Mouse (Mus musculus): ENCODE results near the gene Zdhhc14. TPM values are rescaled to one million over a fixed set of nuclear protein-coding genes. Genes with fewer than 3 reads are reported as not detected.

The Zdhhc14 gene
- polyA plus RNA-seq, 1 experiment: 0.86 TPM

DNA sequence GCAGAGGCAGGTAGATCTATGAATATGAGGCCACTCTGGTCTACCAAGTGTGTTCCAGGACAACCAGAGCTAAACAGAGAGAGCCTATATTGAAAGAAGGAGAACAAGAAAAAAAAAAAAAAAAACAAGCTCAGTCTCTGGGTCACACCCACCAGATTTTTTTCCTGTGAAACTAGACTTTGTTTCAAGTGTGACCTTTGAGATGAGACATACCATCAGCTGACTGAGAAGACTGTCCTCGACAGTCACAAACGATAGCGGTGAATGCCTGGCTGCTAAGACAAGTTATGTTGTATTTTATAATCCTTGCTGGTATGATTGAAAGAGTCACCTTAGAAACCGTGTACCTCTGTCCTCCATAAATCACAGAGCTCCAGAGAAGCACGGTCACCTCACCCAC is 303.0 kb downstream of the Zdhhc14 start:
- TF ChIP-seq POLR2A (IDR thresholded peaks at IDR 0.05; ENCODE audit: insufficient read length, low read depth): no peak
- TF ChIP-seq USF1 (IDR thresholded peaks at IDR 0.05; ENCODE audit: low read depth): no peak
- TF ChIP-seq POLR2AphosphoS2 (IDR thresholded peaks at IDR 0.05; ENCODE audit: insufficient read length, low read depth): no peak
- no peaks in the 10 kb centered on the region for H3K27me3 ChIP-seq (ENCODE audit: control insufficient read depth, insufficient read depth, insufficient read length)
- no peak overlapping the region for H3K4me3 ChIP-seq
- no peak overlapping the region for H3ac ChIP-seq (ENCODE audit: control insufficient read depth, insufficient read length)
- H3K79me2 ChIP-seq (ENCODE audit: control insufficient read depth, insufficient read depth): no peaks in the 10 kb centered on the region
- no peak overlapping the region for H3K4me2 ChIP-seq (ENCODE audit: low read depth)
- H3K36me3 ChIP-seq (ENCODE audit: control insufficient read depth, insufficient read depth): no peaks in the 10 kb centered on the region

DNA sequence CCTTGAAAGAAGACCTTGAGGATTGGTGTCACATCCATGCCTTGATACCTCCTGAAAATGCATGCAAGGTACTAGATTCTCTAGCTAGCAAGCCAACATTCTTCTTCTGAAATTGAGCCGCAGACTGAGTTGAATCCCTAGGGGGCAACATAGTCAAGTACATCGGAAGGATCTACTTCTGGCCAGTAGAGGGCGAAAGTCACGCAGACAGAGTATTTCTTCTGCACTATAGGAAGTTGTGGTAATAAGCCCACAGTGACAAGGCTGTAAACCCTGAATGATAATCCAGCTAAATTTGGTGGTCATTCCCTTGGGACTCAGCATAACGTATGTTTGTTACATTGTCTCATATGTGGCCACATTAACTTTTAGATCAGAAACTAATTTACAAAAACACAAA is 303.5 kb downstream of the Zdhhc14 start:
- Histone ChIP-seq H3K27me3 (ENCODE audit: control insufficient read depth, insufficient read depth, insufficient read length) (no peaks in the 10 kb centered on the region), H3K4me3 (no peak overlapping the region), H3K79me2 (ENCODE audit: control insufficient read depth, insufficient read depth) (no peaks in the 10 kb centered on the region), H3K36me3 (ENCODE audit: control insufficient read depth, insufficient read depth) (no peaks in the 10 kb centered on the region), H3ac (ENCODE audit: control insufficient read depth, insufficient read length) (no peak overlapping the region), H3K4me2 (ENCODE audit: low read depth) (no peak overlapping the region)
- no peak for TF ChIP-seq POLR2A (IDR thresholded peaks at IDR 0.05; ENCODE audit: insufficient read length, low read depth)
- no peak for TF ChIP-seq MYOG (IDR thresholded peaks at IDR 0.05; ENCODE audit: control insufficient read depth in 1 of 3, insufficient read depth in 1 of 3, insufficient read length in 2 of 3, low read depth in 2 of 3)
- no peak for TF ChIP-seq REST (IDR thresholded peaks at IDR 0.05; ENCODE audit: insufficient read depth, insufficient read length)
- TF ChIP-seq CEBPB (IDR thresholded peaks at IDR 0.05; ENCODE audit: insufficient read depth, poor library complexity, severe bottlenecking): no peak

DNA sequence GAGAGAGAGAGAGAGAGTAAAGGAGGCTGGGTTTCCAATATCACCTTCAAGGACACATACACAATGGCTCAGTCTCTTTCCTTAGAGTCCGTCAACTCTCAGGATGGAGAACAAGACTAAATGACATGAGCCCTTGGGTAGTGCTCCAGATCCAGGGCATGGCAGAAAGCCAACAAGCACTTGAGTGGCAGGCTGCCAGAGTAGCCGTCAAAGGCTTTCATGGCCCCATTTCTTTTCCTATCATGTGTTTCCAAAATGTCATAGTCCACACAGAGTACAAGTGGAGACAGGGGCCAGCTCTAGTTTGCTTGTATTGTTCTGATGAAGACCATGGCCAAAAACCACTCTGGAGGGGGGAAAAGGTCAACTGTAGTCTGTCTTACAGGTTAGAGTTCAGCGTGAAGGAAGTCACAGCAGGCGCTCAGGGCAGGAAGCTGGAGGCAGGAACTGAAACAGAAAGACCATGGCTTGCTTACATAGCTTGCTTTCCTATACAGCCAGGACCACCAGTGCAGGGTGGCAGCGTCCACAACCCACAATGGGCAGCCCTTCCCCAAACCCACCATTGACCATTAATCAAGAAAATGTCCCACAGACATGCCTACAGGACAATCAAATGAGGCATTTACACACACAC is 304.9 kb downstream of the Zdhhc14 start:
- Histone ChIP-seq H3K36me3 (ENCODE audit: control insufficient read depth, insufficient read depth) (no peaks in the 10 kb centered on the region), H3K27me3 (ENCODE audit: control insufficient read depth, insufficient read depth, insufficient read length) (no peaks in the 10 kb centered on the region), H3ac (ENCODE audit: control insufficient read depth, insufficient read length) (no peak overlapping the region), H3K79me2 (ENCODE audit: control insufficient read depth, insufficient read depth) (no peaks in the 10 kb centered on the region), H3K4me3 (no peak overlapping the region), H3K4me2 (ENCODE audit: low read depth) (no peak overlapping the region)
- TF ChIP-seq MYOD1 (IDR thresholded peaks at IDR 0.05; ENCODE audit: control insufficient read depth in 1 of 3, insufficient read length in 2 of 3, low read depth in 2 of 3) (no peak), MAX (IDR thresholded peaks at IDR 0.05; ENCODE audit: low read depth) (no peak), TCF12 (IDR thresholded peaks at IDR 0.05; ENCODE audit: insufficient read depth, poor library complexity, severe bottlenecking) (no peak), USF1 (IDR thresholded peaks at IDR 0.05; ENCODE audit: low read depth) (no peak), SRF (IDR thresholded peaks at IDR 0.05; ENCODE audit: control insufficient read depth, insufficient read length, low read depth) (no peak), E2F4 (IDR thresholded peaks at IDR 0.05; ENCODE audit: insufficient read depth) (no peak), POLR2A (IDR thresholded peaks at IDR 0.05; ENCODE audit: insufficient read length, low read depth) (no peak), CEBPB (IDR thresholded peaks at IDR 0.05; ENCODE audit: insufficient read depth, poor library complexity, severe bottlenecking) (no peak), POLR2AphosphoS2 (IDR thresholded peaks at IDR 0.05; ENCODE audit: insufficient read length, low read depth) (no peak), MYOG (IDR thresholded peaks at IDR 0.05; ENCODE audit: control insufficient read depth in 1 of 3, insufficient read depth in 1 of 3, insufficient read length in 2 of 3, low read depth in 2 of 3) (no peak), TCF3 (IDR thresholded peaks at IDR 0.05; ENCODE audit: insufficient read length, low read depth) (no peak), REST (IDR thresholded peaks at IDR 0.05; ENCODE audit: insufficient read depth, insufficient read length) (no peak)

DNA sequence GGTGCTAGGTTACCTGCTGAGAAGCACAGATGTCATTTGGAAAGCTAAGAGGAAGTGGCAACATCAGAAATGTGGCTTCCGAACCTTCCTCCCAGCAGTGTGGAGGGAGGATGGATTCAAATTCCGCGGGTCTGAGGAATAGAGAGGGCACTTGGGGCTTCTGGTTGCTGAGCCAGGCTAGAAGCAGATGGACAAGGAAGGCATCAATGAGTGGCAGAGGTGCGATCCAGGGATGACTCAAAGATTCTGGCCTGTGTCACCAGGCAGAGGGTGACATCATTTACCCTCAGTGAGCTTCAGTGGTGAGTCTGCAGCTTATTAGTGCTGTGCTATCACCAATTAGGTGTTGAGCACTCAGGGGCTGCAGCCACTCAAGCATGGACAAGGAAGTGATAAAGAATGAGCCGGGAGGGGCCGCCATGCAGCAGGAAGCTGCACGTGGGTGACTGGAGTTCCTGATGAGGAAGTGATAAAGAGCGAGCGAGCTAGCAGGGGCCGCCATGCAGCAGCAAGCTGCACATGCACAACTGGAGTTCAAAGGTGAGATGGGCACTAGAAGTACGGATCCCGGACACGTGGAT is 306.0 kb downstream of the Zdhhc14 start:
- Histone ChIP-seq H3K27me3 (ENCODE audit: control insufficient read depth, insufficient read depth, insufficient read length) (no peaks in the 10 kb centered on the region), H3ac (ENCODE audit: control insufficient read depth, insufficient read length) (no peak overlapping the region), H3K4me2 (ENCODE audit: low read depth) (peak overlapping the region; percentile 96), H3K79me2 (ENCODE audit: control insufficient read depth, insufficient read depth) (no peaks in the 10 kb centered on the region), H3K36me3 (ENCODE audit: control insufficient read depth, insufficient read depth) (no peaks in the 10 kb centered on the region), H3K4me3 (no peak overlapping the region)
- no peak for TF ChIP-seq POLR2A (IDR thresholded peaks at IDR 0.05; ENCODE audit: insufficient read length, low read depth)
- no peak for TF ChIP-seq TCF3 (IDR thresholded peaks at IDR 0.05; ENCODE audit: insufficient read length, low read depth)
- no peak for TF ChIP-seq REST (IDR thresholded peaks at IDR 0.05; ENCODE audit: insufficient read depth, insufficient read length)
- TF ChIP-seq SRF (IDR thresholded peaks at IDR 0.05; ENCODE audit: control insufficient read depth, insufficient read length, low read depth): no peak
- TF ChIP-seq MYOG (IDR thresholded peaks at IDR 0.05; ENCODE audit: control insufficient read depth in 1 of 3, insufficient read depth in 1 of 3, insufficient read length in 2 of 3, low read depth in 2 of 3): no peak
- TF ChIP-seq MYOD1 (IDR thresholded peaks at IDR 0.05; ENCODE audit: control insufficient read depth in 1 of 3, insufficient read length in 2 of 3, low read depth in 2 of 3): no peak
- TF ChIP-seq USF1 (IDR thresholded peaks at IDR 0.05; ENCODE audit: low read depth): no peak
- no peak for TF ChIP-seq POLR2AphosphoS2 (IDR thresholded peaks at IDR 0.05; ENCODE audit: insufficient read length, low read depth)
- no peak for TF ChIP-seq CEBPB (IDR thresholded peaks at IDR 0.05; ENCODE audit: insufficient read depth, poor library complexity, severe bottlenecking)
- no peak for TF ChIP-seq TCF12 (IDR thresholded peaks at IDR 0.05; ENCODE audit: insufficient read depth, poor library complexity, severe bottlenecking)
- TF ChIP-seq E2F4 (IDR thresholded peaks at IDR 0.05; ENCODE audit: insufficient read depth): no peak
- no peak for TF ChIP-seq MAX (IDR thresholded peaks at IDR 0.05; ENCODE audit: low read depth)

DNA sequence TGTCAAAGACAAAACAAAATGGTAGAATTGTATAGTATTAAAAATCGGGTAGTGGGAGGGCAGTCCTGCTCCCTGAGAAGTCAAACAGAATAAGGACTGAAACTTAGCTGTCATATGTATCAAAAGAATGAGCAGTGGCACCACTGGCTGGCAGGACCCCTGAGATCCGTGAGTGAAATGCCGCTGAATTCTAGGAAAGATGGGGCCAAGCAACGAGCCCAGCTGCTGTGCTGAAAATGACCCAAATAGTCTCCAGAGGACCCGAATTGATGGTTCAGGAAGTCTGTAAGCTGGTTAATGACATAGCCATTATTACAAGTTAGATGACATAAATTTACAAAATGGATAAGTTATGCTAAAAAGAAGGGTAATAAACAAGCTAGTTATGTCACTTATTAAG is 306.5 kb downstream of the Zdhhc14 start:
- Histone ChIP-seq H3K79me2 (ENCODE audit: control insufficient read depth, insufficient read depth) (no peaks in the 10 kb centered on the region), H3K27me3 (ENCODE audit: control insufficient read depth, insufficient read depth, insufficient read length) (no peaks in the 10 kb centered on the region), H3ac (ENCODE audit: control insufficient read depth, insufficient read length) (no peak overlapping the region), H3K4me3 (peak overlapping the region; percentile 23), H3K4me2 (ENCODE audit: low read depth) (peak overlapping the region; percentile 96), H3K36me3 (ENCODE audit: control insufficient read depth, insufficient read depth) (no peaks in the 10 kb centered on the region)
- TF ChIP-seq USF1 (IDR thresholded peaks at IDR 0.05; ENCODE audit: low read depth) (no peak), CEBPB (IDR thresholded peaks at IDR 0.05; ENCODE audit: insufficient read depth, poor library complexity, severe bottlenecking) (no peak), TCF12 (IDR thresholded peaks at IDR 0.05; ENCODE audit: insufficient read depth, poor library complexity, severe bottlenecking) (no peak), POLR2AphosphoS2 (IDR thresholded peaks at IDR 0.05; ENCODE audit: insufficient read length, low read depth) (no peak), TCF3 (IDR thresholded peaks at IDR 0.05; ENCODE audit: insufficient read length, low read depth) (no peak), MYOG (IDR thresholded peaks at IDR 0.05; ENCODE audit: control insufficient read depth in 1 of 3, insufficient read depth in 1 of 3, insufficient read length in 2 of 3, low read depth in 2 of 3) (no peak), POLR2A (IDR thresholded peaks at IDR 0.05; ENCODE audit: insufficient read length, low read depth) (no peak), REST (IDR thresholded peaks at IDR 0.05; ENCODE audit: insufficient read depth, insufficient read length) (no peak), SRF (IDR thresholded peaks at IDR 0.05; ENCODE audit: control insufficient read depth, insufficient read length, low read depth) (no peak), MYOD1 (IDR thresholded peaks at IDR 0.05; ENCODE audit: control insufficient read depth in 1 of 3, insufficient read length in 2 of 3, low read depth in 2 of 3) (no peak), MAX (IDR thresholded peaks at IDR 0.05; ENCODE audit: low read depth) (no peak), E2F4 (IDR thresholded peaks at IDR 0.05; ENCODE audit: insufficient read depth) (no peak)
